Mouse (Mus musculus) testis, adult 2 months (tissue): ENCODE results near the gene Bpi.

Experiments
- CTCF ChIP-seq: fragments of 200-500 bp; IDR thresholded peaks from 2 replicates; pipeline ENCODE4 v1.5.1; 2012; ENCODE audit warnings: low read depth, mild to moderate bottlenecking, inconsistent platforms, low read length, moderate library complexity; ENCODE audit not compliant: control insufficient read depth, insufficient read depth, insufficient replicate concordance
- POLR2A ChIP-seq: fragments of 200-500 bp; IDR thresholded peaks from 2 replicates; pipeline ENCODE4 v1.6.1; 2012; ENCODE audit warnings: low read depth, mild to moderate bottlenecking, inconsistent platforms, low read length, moderate library complexity; ENCODE audit not compliant: control insufficient read depth

- TF ChIP-seq CTCF (no peak), POLR2A (no peak)
These were observed 63.7 kb downstream of the Bpi start for GRCm38 (mm10) chr2:158321596-158321995.
